Mouse (Mus musculus) lung, embryonic 14.5 days (tissue): ENCODE data around the gene March7. TPM values are rescaled to one million over a fixed set of nuclear protein-coding genes. Genes with fewer than 3 reads are reported as not detected.

ENCODE experiments used
- ATAC-seq: fragments of 200-750 bp; cut with Nextera tagmentation; 2 replicates; pipeline ENCODE4 v1.8.0; 2017; ENCODE audit warnings: mild to moderate bottlenecking, moderate TSS enrichment, moderate library complexity; ENCODE audit not compliant: insufficient read depth
- DNase-seq: peaks from one replicate; pipeline ENCODE4 v3.0.0-alpha.2; 2015
- H3K27ac ChIP-seq: fragments of 300-500 bp; sonication (generic); 2 replicates; pipeline ENCODE4 v1.5.1; 2014; ENCODE audit warnings: low read depth, mild to moderate bottlenecking, moderate library complexity
- H3K27me3 ChIP-seq: fragments of 300-500 bp; sonication (generic); 2 replicates; pipeline ENCODE4 v1.6.1; 2014; ENCODE audit warnings: low read length, control low read depth; ENCODE audit not compliant: insufficient read depth
- H3K36me3 ChIP-seq: fragments of 300-500 bp; sonication (generic); 2 replicates; pipeline ENCODE4 v1.6.1; 2014; ENCODE audit warnings: control low read depth; ENCODE audit not compliant: insufficient read depth
- H3K4me1 ChIP-seq: fragments of 300-500 bp; sonication (generic); 2 replicates; pipeline ENCODE4 v1.6.1; 2014; ENCODE audit warnings: antibody characterized with exemption, control low read depth; ENCODE audit not compliant: insufficient read depth
- H3K4me2 ChIP-seq: fragments of 300-500 bp; sonication (generic); 2 replicates; pipeline ENCODE4 v1.6.1; 2014; ENCODE audit warnings: mild to moderate bottlenecking
- H3K4me3 ChIP-seq: fragments of 300-500 bp; sonication (generic); 2 replicates; pipeline ENCODE4 v1.5.1; 2014; ENCODE audit warnings: low read depth, low read length
- H3K9ac ChIP-seq: fragments of 300-500 bp; sonication (generic); 2 replicates; pipeline ENCODE4 v1.6.1; 2014
- H3K9me3 ChIP-seq: fragments of 300-500 bp; sonication (generic); 2 replicates; pipeline ENCODE4 v1.6.1; 2016; ENCODE audit warnings: low read depth, low read length, control low read depth
- CTCF ChIP-seq: IDR thresholded peaks from 2 replicates; pipeline ENCODE4 v1.5.1; 2016; ENCODE audit warnings: antibody characterized with exemption, low read depth
- WGBS: fragments of 180-500 bp; shearing (Covaris S2); extraction: QIAGEN DNeasy Blood & Tissue Kit; methylation state at CpG from one replicate; pipeline ENCODE4 v1.1.7; 2014; 5-methylcytosine and 5-hydroxymethylcytosine counted together
- polyA plus RNA-seq: library from polyadenylated mRNA; unstranded; fragments of >200 nt; fragmentation: Nextera tagmentation; extraction: Ambion mirVana; gene quantifications from 2 replicates; pipeline ENCODE4 v1.2.1, GENCODE M21; 2014

March7 gene
- polyA plus RNA-seq, 1 experiment from 2014 or later, result 78.7 TPM

- no peak for TF ChIP-seq CTCF
- no peak overlapping the region for H3K4me2 ChIP-seq
- 80% methylated on average over 8 of the region's 8 CpGs for WGBS
- no peak overlapping the region for H3K9ac ChIP-seq
- H3K9me3 ChIP-seq, result no peaks in the 10 kb centered on the region
- H3K36me3 ChIP-seq, result peaks cover 11% of the 10 kb centered on the region; the same call in 1 of the 2 replicates
- no peak overlapping the region for H3K27ac ChIP-seq
- H3K27me3 ChIP-seq, result no peaks in the 10 kb centered on the region
- H3K4me3 ChIP-seq, result no peak overlapping the region
- H3K4me1 ChIP-seq, result peaks cover 5% of the 10 kb centered on the region; the same call in 1 of the 2 replicates
- DNase-seq, result no peak
- no peak for ATAC-seq
These were observed 6.7 kb upstream of the March7 start for GRCm38 (mm10) chr2:60202900-60203530.

DNA sequence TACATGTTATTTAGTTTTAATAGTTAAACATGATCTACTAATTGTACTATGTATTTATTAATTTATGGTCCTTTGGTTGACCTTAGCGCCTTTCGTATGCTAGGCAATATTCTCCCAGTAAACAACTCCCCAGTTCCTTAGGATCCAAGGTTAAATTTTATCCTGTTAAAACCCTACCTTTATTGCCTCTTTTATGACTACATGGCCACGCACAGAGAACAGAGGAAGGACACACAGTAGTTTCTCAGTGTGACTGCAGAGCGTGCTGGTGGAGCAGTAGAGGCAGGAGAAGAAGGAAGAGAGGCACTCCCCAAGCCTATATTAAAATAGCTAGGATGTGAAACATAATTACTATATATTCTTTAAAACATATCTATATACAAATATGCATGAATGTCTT is 6.0 kb upstream of the March7 start:
- peaks cover 11% of the 10 kb centered on the region; the same call in 1 of the 2 replicates for H3K36me3 ChIP-seq
- no peaks in the 10 kb centered on the region for H3K27me3 ChIP-seq
- H3K9ac ChIP-seq, result no peak overlapping the region
- H3K9me3 ChIP-seq, result no peaks in the 10 kb centered on the region
- no peak for DNase-seq
- TF ChIP-seq CTCF, result no peak
- H3K4me1 ChIP-seq, result peaks cover 5% of the 10 kb centered on the region; the same call in 1 of the 2 replicates
- no peak overlapping the region for H3K4me3 ChIP-seq
- ATAC-seq, result no peak
- 93% methylated on average over 4 of the region's 4 CpGs for WGBS
- no peak overlapping the region for H3K27ac ChIP-seq
- no peak overlapping the region for H3K4me2 ChIP-seq

DNA sequence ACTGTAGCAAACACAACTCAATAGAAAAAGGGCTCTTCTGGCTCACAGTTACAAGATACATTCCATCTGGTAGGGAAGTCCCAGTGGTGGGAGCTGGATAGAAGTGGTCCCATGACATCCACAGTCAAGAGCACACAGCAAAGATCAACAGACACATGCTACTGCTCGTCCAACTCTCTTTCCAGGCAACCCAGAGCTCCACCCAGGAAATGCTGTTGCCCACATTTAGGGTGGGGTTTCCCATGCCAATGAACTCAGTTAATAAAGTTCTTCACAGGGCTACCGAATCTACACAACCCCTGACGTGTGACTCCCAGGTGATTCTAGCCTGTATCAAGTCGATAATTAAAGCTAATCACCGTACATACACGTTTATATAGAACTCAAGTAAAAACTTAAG is 5.5 kb upstream of the March7 start:
- H3K4me1 ChIP-seq, result peaks cover 5% of the 10 kb centered on the region; the same call in 1 of the 2 replicates
- no peaks in the 10 kb centered on the region for H3K9me3 ChIP-seq
- no peak overlapping the region for H3K9ac ChIP-seq
- no peak overlapping the region for H3K27ac ChIP-seq
- TF ChIP-seq CTCF, result no peak
- 78% methylated on average over 6 of the region's 6 CpGs for WGBS
- ATAC-seq (no peak), DNase-seq (no peak)
- H3K27me3 ChIP-seq, result no peaks in the 10 kb centered on the region
- no peak overlapping the region for H3K4me2 ChIP-seq
- H3K4me3 ChIP-seq, result no peak overlapping the region
- H3K36me3 ChIP-seq, result peaks cover 11% of the 10 kb centered on the region; the same call in 1 of the 2 replicates

- no peak for TF ChIP-seq CTCF
- Histone ChIP-seq H3K4me2 (no peak overlapping the region), H3K9ac (no peak overlapping the region), H3K27ac (no peak overlapping the region), H3K4me1 (peaks cover 5% of the 10 kb centered on the region; the same call in 1 of the 2 replicates), H3K4me3 (no peak overlapping the region), H3K27me3 (no peaks in the 10 kb centered on the region), H3K9me3 (no peaks in the 10 kb centered on the region), H3K36me3 (peaks cover 11% of the 10 kb centered on the region; the same call in 1 of the 2 replicates)
- WGBS, result 75% methylated on average over 6 of the region's 6 CpGs
- ATAC-seq, result no peak
- no peak for DNase-seq
These were observed 3.9 kb upstream of the March7 start for GRCm38 (mm10) chr2:60205795-60206194.

DNA sequence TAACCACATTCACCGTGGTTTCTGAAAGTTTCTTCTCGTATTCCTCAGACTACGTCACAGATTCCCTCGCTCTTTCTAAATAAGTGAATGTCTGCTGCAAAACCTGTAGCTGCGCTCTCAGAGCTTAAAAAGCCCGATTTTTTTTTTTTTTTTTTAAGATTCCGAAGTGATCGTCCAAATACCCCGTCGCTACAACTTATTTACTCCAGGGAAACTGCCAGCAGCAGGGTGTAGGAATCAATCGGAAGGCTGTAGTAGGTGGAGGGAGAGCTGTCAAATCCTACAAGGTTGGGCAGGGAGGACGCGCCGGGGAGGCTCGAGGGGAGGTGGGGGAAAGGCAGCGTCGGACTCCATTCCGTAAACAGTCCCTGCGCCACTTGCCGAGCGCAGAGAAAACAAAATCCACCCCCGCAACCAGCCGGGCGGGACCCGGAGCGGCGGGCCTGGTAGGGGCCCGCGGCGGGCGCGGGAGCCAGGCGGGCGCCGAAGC is 520 bp upstream of the March7 start:
- Histone ChIP-seq H3K4me2 (peak overlapping the region; percentile 91), H3K36me3 (peaks cover 26% of the 10 kb centered on the region), H3K9me3 (no peaks in the 10 kb centered on the region), H3K9ac (peak overlapping the region; percentile 94), H3K27ac (peak overlapping the region; percentile 91), H3K4me3 (peak overlapping the region; percentile 89), H3K27me3 (no peaks in the 10 kb centered on the region), H3K4me1 (peaks cover 16% of the 10 kb centered on the region)
- peak; percentile 62 for ATAC-seq
- under 1% methylated on average over 34 of the region's 35 CpGs for WGBS
- TF ChIP-seq CTCF, result no peak
- DNase-seq, result peak; percentile 66

- 11% methylated on average over 5 of the region's 5 CpGs for WGBS
- H3K4me1 ChIP-seq, result peaks cover 16% of the 10 kb centered on the region
- no peaks in the 10 kb centered on the region for H3K27me3 ChIP-seq
- H3K36me3 ChIP-seq, result peaks cover 28% of the 10 kb centered on the region
- ATAC-seq (no peak), DNase-seq (peak; percentile 30)
- peak overlapping the region; percentile 91 for H3K4me2 ChIP-seq
- TF ChIP-seq CTCF, result no peak
- no peaks in the 10 kb centered on the region for H3K9me3 ChIP-seq
- H3K27ac ChIP-seq, result no peak overlapping the region; the same call in 1 of the 2 replicates
- H3K9ac ChIP-seq, result peak overlapping the region; percentile 94
- peak overlapping the region; percentile 89 for H3K4me3 ChIP-seq
These were observed 1.1 kb downstream of the March7 start for GRCm38 (mm10) chr2:60210821-60211220.

- DNase-seq, result no peak
- TF ChIP-seq CTCF, result no peak
- H3K36me3 ChIP-seq, result peaks cover 24% of the 10 kb centered on the region
- no peak overlapping the region for H3K27ac ChIP-seq
- no peaks in the 10 kb centered on the region for H3K9me3 ChIP-seq
- no peak for ATAC-seq
- H3K4me2 ChIP-seq, result no peak overlapping the region
- H3K27me3 ChIP-seq, result no peaks in the 10 kb centered on the region
- peaks cover 16% of the 10 kb centered on the region for H3K4me1 ChIP-seq
- no peak overlapping the region for H3K4me3 ChIP-seq
- H3K9ac ChIP-seq, result no peak overlapping the region
These were observed 2.8 kb downstream of the March7 start for GRCm38 (mm10) chr2:60212488-60212887.
